Mouse (Mus musculus): Measurements from ENCODE around the gene Gmpr2. TPM values are rescaled to one million over a fixed set of nuclear protein-coding genes. Genes with fewer than 3 reads are reported as not detected.

The Gmpr2 gene
- polyA plus RNA-seq, 1 experiment: 35.9 TPM

DNA sequence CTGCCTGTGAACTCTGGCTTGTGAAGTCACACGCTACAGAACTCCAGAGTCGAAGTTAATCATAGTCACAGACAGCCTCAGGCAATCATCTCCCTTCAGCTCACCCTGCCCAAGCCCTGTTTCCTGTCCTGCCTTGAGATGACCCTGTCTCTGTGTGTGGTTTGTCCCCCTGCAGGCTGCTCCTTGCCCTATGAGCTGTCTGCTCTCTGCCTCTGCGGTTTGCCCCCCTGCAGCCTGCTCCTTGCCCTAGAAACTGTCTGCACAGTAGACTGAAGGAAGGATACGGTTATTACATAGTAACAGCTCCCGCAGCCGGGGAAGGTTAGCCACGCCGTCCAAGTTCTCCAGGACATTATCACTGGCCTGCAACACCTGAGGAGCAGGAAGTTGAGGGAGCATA lies 45.1 kb downstream of the Gmpr2 start:
- H3K4me1 ChIP-seq (ENCODE audit: control insufficient read depth, insufficient read depth, low read length): peaks cover 8% of the 10 kb centered on the region
- TF ChIP-seq POLR2A (IDR thresholded peaks at IDR 0.05; ENCODE audit: control insufficient read depth, low read depth, low read length) (no peak), CTCF (IDR thresholded peaks at IDR 0.05; ENCODE audit: control insufficient read depth, insufficient read depth, insufficient replicate concordance, low read depth, low read length) (no peak)
- H3K36me3 ChIP-seq (ENCODE audit: control insufficient read depth, insufficient read depth, low read length): no peaks in the 10 kb centered on the region
- H3K27ac ChIP-seq (ENCODE audit: control insufficient read depth, insufficient read depth, low read depth, low read length): no peak overlapping the region
- no peaks in the 10 kb centered on the region for H3K27me3 ChIP-seq (ENCODE audit: control insufficient read depth, insufficient read depth, low read length)
- no peak overlapping the region for H3K4me3 ChIP-seq (ENCODE audit: control insufficient read depth, low read depth, low read length)

- H3K4me1 ChIP-seq (ENCODE audit: control insufficient read depth, insufficient read depth, low read length): peaks cover 4% of the 10 kb centered on the region
- TF ChIP-seq CTCF (IDR thresholded peaks at IDR 0.05; ENCODE audit: control insufficient read depth, insufficient read depth, insufficient replicate concordance, low read depth, low read length): no peak
- no peak for TF ChIP-seq POLR2A (IDR thresholded peaks at IDR 0.05; ENCODE audit: control insufficient read depth, low read depth, low read length)
- no peaks in the 10 kb centered on the region for H3K27me3 ChIP-seq (ENCODE audit: control insufficient read depth, insufficient read depth, low read length)
- H3K36me3 ChIP-seq (ENCODE audit: control insufficient read depth, insufficient read depth, low read length): no peaks in the 10 kb centered on the region
- H3K4me3 ChIP-seq (ENCODE audit: control insufficient read depth, low read depth, low read length): no peak overlapping the region
- no peak overlapping the region for H3K27ac ChIP-seq (ENCODE audit: control insufficient read depth, insufficient read depth, low read depth, low read length)
These were observed 48.0 kb downstream of the Gmpr2 start for GRCm38 (mm10) chr14:55719737-55720136.

DNA sequence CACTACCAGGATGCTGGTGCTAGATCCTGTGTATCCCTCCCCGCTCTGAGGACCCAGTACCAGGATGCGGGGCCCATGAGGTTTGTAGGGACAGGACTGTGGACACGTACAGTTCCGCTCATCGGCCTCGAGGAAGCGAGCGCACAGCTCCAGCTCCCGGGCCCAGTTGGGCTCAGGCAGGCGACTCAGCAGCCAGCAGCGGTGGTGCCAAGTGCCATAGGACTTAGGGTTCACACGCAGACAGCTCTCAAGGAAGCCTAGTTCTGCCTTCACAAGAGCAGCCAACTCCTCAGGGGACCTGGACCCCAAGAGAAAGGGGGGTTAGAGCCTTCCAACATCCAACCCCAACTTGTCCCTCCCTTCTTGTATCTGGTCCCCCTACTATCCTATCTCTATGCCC lies 48.9 kb downstream of the Gmpr2 start:
- Histone ChIP-seq H3K27ac (ENCODE audit: control insufficient read depth, insufficient read depth, low read depth, low read length) (no peak overlapping the region), H3K27me3 (ENCODE audit: control insufficient read depth, insufficient read depth, low read length) (no peaks in the 10 kb centered on the region), H3K4me1 (ENCODE audit: control insufficient read depth, insufficient read depth, low read length) (peaks cover 4% of the 10 kb centered on the region), H3K4me3 (ENCODE audit: control insufficient read depth, low read depth, low read length) (no peak overlapping the region), H3K36me3 (ENCODE audit: control insufficient read depth, insufficient read depth, low read length) (no peaks in the 10 kb centered on the region)
- TF ChIP-seq CTCF (IDR thresholded peaks at IDR 0.05; ENCODE audit: control insufficient read depth, insufficient read depth, insufficient replicate concordance, low read depth, low read length) (no peak), POLR2A (IDR thresholded peaks at IDR 0.05; ENCODE audit: control insufficient read depth, low read depth, low read length) (no peak)

GRCm38 (mm10) chr14:55721076-55721475 lies 49.3 kb downstream of the Gmpr2 start:
- H3K27ac ChIP-seq (ENCODE audit: control insufficient read depth, insufficient read depth, low read depth, low read length): no peak overlapping the region
- H3K36me3 ChIP-seq (ENCODE audit: control insufficient read depth, insufficient read depth, low read length): no peaks in the 10 kb centered on the region
- TF ChIP-seq POLR2A (IDR thresholded peaks at IDR 0.05; ENCODE audit: control insufficient read depth, low read depth, low read length): no peak
- no peak for TF ChIP-seq CTCF (IDR thresholded peaks at IDR 0.05; ENCODE audit: control insufficient read depth, insufficient read depth, insufficient replicate concordance, low read depth, low read length)
- H3K27me3 ChIP-seq (ENCODE audit: control insufficient read depth, insufficient read depth, low read length): no peaks in the 10 kb centered on the region
- peaks cover 4% of the 10 kb centered on the region for H3K4me1 ChIP-seq (ENCODE audit: control insufficient read depth, insufficient read depth, low read length)
- H3K4me3 ChIP-seq (ENCODE audit: control insufficient read depth, low read depth, low read length): no peak overlapping the region

GRCm38 (mm10) chr14:55721700-55722437 lies 50.1 kb downstream of the Gmpr2 start, which contains the start of gene Rabggta:
TSS of gene Rabggta (minus strand) at chr14:55722263.
- H3K27ac ChIP-seq (ENCODE audit: control insufficient read depth, insufficient read depth, low read depth, low read length): peak within 1 kb of the TSS; percentile 32; the same call in 1 of the 2 replicates

DNA sequence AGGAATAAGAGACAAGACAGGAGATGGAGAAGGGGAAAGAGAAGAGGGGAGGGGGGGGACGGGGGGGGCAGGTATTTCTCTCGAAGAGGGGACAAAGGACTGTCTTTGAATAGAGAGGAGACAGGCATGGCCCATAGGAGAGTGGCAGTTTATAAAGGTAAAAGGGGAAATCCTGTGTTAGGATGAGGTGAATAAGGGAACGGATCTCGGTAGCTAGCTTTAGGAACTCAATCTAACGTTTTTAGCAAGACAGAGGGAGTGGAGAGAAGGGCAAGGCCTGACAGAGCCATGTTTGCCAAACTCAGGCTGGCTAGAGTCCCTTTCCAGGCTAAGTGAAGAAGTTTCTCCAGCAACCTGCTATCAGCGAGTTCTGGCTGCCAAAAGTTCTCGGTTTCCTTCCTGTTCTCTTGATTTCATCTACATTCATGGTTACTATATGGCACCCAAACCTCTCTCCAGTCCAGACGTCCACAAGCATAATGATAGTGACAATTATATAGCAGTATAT lies 50.8 kb downstream of the Gmpr2 start:
- no peaks in the 10 kb centered on the region for H3K36me3 ChIP-seq (ENCODE audit: control insufficient read depth, insufficient read depth, low read length)
- peaks cover 4% of the 10 kb centered on the region for H3K4me1 ChIP-seq (ENCODE audit: control insufficient read depth, insufficient read depth, low read length)
- no peaks in the 10 kb centered on the region for H3K27me3 ChIP-seq (ENCODE audit: control insufficient read depth, insufficient read depth, low read length)
- no peak overlapping the region for H3K4me3 ChIP-seq (ENCODE audit: control insufficient read depth, low read depth, low read length)
- TF ChIP-seq POLR2A (IDR thresholded peaks at IDR 0.05; ENCODE audit: control insufficient read depth, low read depth, low read length) (no peak), CTCF (IDR thresholded peaks at IDR 0.05; ENCODE audit: control insufficient read depth, insufficient read depth, insufficient replicate concordance, low read depth, low read length) (no peak)
- H3K27ac ChIP-seq (ENCODE audit: control insufficient read depth, insufficient read depth, low read depth, low read length): 0 out of 2 replicates have a peak overlapping the region, but pooled peaks have one; percentile 16

More at GRCm38 (mm10) chr14:55721700-55722437, 50.1 kb downstream of the Gmpr2 start, which contains the start of gene Rabggta:
- Histone ChIP-seq H3K4me3 (ENCODE audit: control insufficient read depth, low read depth, low read length) (peak within 1 kb of the TSS; percentile 92), H3K36me3 (ENCODE audit: control insufficient read depth, insufficient read depth, low read length) (no peaks in the 10 kb centered on the region), H3K4me1 (ENCODE audit: control insufficient read depth, insufficient read depth, low read length) (peaks cover 4% of the 10 kb centered on the region), H3K27me3 (ENCODE audit: control insufficient read depth, insufficient read depth, low read length) (no peaks in the 10 kb centered on the region)
- TF ChIP-seq POLR2A (IDR thresholded peaks at IDR 0.05; ENCODE audit: control insufficient read depth, low read depth, low read length) (peak; percentile 39), CTCF (IDR thresholded peaks at IDR 0.05; ENCODE audit: control insufficient read depth, insufficient read depth, insufficient replicate concordance, low read depth, low read length) (peak; percentile 97)

GRCm38 (mm10) chr14:55723433-55723832 lies 51.7 kb downstream of the Gmpr2 start:
- TF ChIP-seq POLR2A (IDR thresholded peaks at IDR 0.05; ENCODE audit: control insufficient read depth, low read depth, low read length) (no peak), CTCF (IDR thresholded peaks at IDR 0.05; ENCODE audit: control insufficient read depth, insufficient read depth, insufficient replicate concordance, low read depth, low read length) (no peak)
- no peaks in the 10 kb centered on the region for H3K36me3 ChIP-seq (ENCODE audit: control insufficient read depth, insufficient read depth, low read length)

More at GRCm38 (mm10) chr14:55723433-55723832, 51.7 kb downstream of the Gmpr2 start:
- Histone ChIP-seq H3K4me3 (ENCODE audit: control insufficient read depth, low read depth, low read length) (no peak overlapping the region), H3K4me1 (ENCODE audit: control insufficient read depth, insufficient read depth, low read length) (peaks cover 4% of the 10 kb centered on the region), H3K27me3 (ENCODE audit: control insufficient read depth, insufficient read depth, low read length) (no peaks in the 10 kb centered on the region), H3K27ac (ENCODE audit: control insufficient read depth, insufficient read depth, low read depth, low read length) (no peak overlapping the region)

Measured in testis, adult 2 months (tissue).